Mouse (Mus musculus): Measurements from ENCODE around the gene Nfatc2. TPM values are rescaled to one million over a fixed set of nuclear protein-coding genes. Genes with fewer than 3 reads are reported as not detected.

Gene Nfatc2
- polyA plus RNA-seq, 1 experiment, result 13.3 TPM

DNA sequence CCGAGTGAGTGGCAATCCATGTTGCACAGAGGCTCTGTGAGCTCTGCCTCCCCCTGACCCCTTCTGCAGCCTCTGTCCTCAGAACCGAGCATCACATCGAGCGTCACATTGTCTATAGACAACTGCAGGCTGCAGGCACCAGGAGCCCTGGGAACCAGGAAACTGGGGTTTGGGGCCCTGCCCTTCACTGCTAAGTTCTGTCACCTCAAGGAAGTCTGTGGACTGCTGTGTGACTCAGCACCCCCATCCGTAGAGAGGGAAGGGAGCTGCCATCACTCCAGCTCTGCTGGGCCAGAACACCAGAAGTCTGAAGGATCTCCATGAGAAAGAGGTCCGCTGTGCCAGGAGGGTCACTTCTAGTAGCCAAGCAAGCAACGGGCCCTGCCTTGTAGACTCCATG is 84.7 kb downstream of the Nfatc2 start:
- WGBS, result 28% methylated on average over 7 of the region's 7 CpGs

DNA sequence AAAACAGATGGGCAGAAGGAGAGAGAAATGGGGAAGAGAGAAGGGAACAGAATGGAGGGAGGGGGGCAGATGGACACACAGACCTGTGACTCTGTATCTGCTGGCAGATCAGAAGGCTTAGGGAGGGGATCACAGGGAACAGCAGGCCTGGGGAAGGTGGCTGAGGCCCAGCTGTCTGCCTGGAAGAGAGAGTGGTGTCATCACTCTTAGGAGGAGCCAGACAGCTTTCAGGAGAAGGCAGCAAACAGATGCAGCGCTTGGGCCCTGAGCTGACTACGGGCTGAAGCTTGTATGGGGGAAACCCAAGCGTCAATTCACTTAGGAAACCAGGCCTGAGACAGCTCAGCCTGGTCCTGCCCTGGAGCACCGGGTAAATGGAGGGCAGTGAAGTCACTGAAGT is 86.0 kb downstream of the Nfatc2 start:
- DNase-seq, result no peak
- Histone ChIP-seq H3K4me3 (ENCODE audit: control insufficient read depth, insufficient read depth, low read length) (no peak overlapping the region), H3K36me3 (ENCODE audit: control insufficient read depth, insufficient read depth, low read length) (no peaks in the 10 kb centered on the region), H3K27ac (ENCODE audit: control insufficient read depth, insufficient read depth, low read length) (no peak overlapping the region), H3K27me3 (ENCODE audit: control insufficient read depth, insufficient read depth, low read length) (no peaks in the 10 kb centered on the region), H3K4me1 (replicated peaks; ENCODE audit: control insufficient read depth, insufficient read depth, low read length) (peaks cover 16% of the 10 kb centered on the region)
- 74% methylated on average over 4 of the region's 4 CpGs for WGBS
- TF ChIP-seq POLR2A (IDR thresholded peaks at IDR 0.05; ENCODE audit: control insufficient read depth, extremely low read depth, insufficient read depth, low read length, poor library complexity) (no peak), CTCF (IDR thresholded peaks at IDR 0.05; ENCODE audit: borderline replicate concordance, control insufficient read depth, extremely low read depth, insufficient read depth, low read length, poor library complexity) (no peak)

More for the DNA sequence above, 84.7 kb downstream of the Nfatc2 start:
- Histone ChIP-seq H3K4me3 (ENCODE audit: control insufficient read depth, insufficient read depth, low read length) (no peak overlapping the region), H3K36me3 (ENCODE audit: control insufficient read depth, insufficient read depth, low read length) (no peaks in the 10 kb centered on the region), H3K27me3 (ENCODE audit: control insufficient read depth, insufficient read depth, low read length) (no peaks in the 10 kb centered on the region), H3K4me1 (replicated peaks; ENCODE audit: control insufficient read depth, insufficient read depth, low read length) (peaks cover 16% of the 10 kb centered on the region), H3K27ac (ENCODE audit: control insufficient read depth, insufficient read depth, low read length) (no peak overlapping the region)
- TF ChIP-seq POLR2A (IDR thresholded peaks at IDR 0.05; ENCODE audit: control insufficient read depth, extremely low read depth, insufficient read depth, low read length, poor library complexity) (no peak), CTCF (IDR thresholded peaks at IDR 0.05; ENCODE audit: borderline replicate concordance, control insufficient read depth, extremely low read depth, insufficient read depth, low read length, poor library complexity) (no peak)
- DNase-seq, result no peak

DNA sequence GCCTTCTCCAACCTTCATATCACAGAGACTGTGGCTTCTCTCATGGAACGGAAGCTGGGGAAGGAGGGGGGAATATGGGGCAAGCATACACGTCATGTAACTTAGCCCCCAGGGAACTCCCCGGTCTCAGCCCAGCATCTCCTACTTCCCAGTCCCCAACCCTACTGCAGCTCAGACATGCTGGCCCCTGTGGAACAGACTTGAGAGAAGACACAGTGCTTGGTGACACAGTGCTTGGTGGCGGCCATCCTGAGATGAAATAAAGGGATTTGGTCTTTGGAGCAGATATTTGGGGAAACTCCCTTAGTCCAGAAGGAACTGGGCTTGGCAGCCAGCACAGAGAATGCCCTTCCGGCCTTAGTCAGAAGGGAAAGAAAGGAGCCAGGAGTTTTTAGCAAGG is 87.3 kb downstream of the Nfatc2 start:
- Histone ChIP-seq H3K4me1 (replicated peaks; ENCODE audit: control insufficient read depth, insufficient read depth, low read length) (peaks cover 16% of the 10 kb centered on the region), H3K27me3 (ENCODE audit: control insufficient read depth, insufficient read depth, low read length) (no peaks in the 10 kb centered on the region), H3K27ac (ENCODE audit: control insufficient read depth, insufficient read depth, low read length) (no peak overlapping the region), H3K4me3 (ENCODE audit: control insufficient read depth, insufficient read depth, low read length) (no peak overlapping the region), H3K36me3 (ENCODE audit: control insufficient read depth, insufficient read depth, low read length) (no peaks in the 10 kb centered on the region)
- 90% methylated on average over 5 of the region's 5 CpGs for WGBS
- TF ChIP-seq POLR2A (IDR thresholded peaks at IDR 0.05; ENCODE audit: control insufficient read depth, extremely low read depth, insufficient read depth, low read length, poor library complexity) (no peak), CTCF (IDR thresholded peaks at IDR 0.05; ENCODE audit: borderline replicate concordance, control insufficient read depth, extremely low read depth, insufficient read depth, low read length, poor library complexity) (no peak)
- no peak for DNase-seq

DNA sequence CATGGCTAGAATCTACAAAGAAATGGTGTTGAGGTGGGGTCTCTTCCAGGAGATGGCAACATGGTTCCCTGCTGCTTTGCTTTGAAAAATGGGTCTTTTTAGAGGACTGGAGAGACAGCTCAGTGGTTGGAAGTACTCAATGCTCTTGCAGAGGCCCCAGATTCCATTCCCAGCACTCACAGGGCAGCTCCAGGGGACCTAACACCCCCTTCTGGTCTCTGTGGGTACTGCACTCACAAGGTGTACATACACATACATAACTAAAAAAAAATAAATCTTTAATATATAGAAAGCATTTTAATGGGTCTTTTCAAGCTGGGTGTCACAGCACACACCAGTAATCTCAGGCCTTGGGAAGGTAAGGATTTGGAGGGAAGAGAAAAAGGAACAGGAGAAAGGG is 89.9 kb downstream of the Nfatc2 start:
- no peak for TF ChIP-seq POLR2A (IDR thresholded peaks at IDR 0.05; ENCODE audit: control insufficient read depth, extremely low read depth, insufficient read depth, low read length, poor library complexity)
- no peak for TF ChIP-seq CTCF (IDR thresholded peaks at IDR 0.05; ENCODE audit: borderline replicate concordance, control insufficient read depth, extremely low read depth, insufficient read depth, low read length, poor library complexity)

DNA sequence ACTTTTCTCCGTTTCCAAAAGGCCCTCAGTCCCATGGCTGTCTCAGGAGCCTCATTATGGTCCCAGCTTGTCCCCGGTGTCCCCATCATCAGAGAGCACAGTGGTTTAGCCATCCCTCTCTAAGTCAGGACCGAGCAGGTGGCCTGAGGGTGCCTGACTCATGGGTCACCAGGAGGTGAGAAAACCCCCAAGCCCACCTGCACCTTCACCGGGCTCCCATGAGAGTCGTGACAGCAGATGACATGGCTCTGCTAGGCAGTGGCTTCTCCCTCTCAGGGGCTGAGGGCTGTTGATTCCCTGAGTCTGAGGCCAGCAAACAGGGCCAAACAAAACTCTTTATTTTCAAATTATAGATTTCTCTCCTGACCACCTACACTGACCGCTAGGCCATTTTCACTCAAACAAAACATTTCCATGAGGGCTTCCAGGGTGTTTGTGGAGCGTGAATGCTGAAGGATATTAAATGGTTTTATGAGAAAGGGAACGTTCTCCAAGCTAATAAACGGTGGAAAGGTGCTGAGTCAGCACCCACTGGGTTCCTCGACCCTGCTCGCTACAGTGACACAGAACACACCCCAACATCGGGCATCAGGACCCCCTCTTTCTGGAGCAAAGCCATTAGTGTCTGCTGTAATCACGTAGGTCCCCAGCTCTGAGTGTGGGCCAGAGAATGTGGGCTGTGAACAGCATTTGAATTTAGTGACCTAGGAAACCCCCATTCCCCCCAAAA is 92.8 kb downstream of the Nfatc2 start:
- H3K4me1 ChIP-seq (replicated peaks; ENCODE audit: control insufficient read depth, insufficient read depth, low read length), result no peaks in the 10 kb centered on the region
- H3K27ac ChIP-seq (ENCODE audit: control insufficient read depth, insufficient read depth, low read length), result no peak overlapping the region
- H3K27me3 ChIP-seq (ENCODE audit: control insufficient read depth, insufficient read depth, low read length), result no peaks in the 10 kb centered on the region
- H3K4me3 ChIP-seq (ENCODE audit: control insufficient read depth, insufficient read depth, low read length), result no peak overlapping the region
- WGBS, result 94% methylated on average over 13 of the region's 13 CpGs
- no peaks in the 10 kb centered on the region for H3K36me3 ChIP-seq (ENCODE audit: control insufficient read depth, insufficient read depth, low read length)
- no peak for TF ChIP-seq POLR2A (IDR thresholded peaks at IDR 0.05; ENCODE audit: control insufficient read depth, extremely low read depth, insufficient read depth, low read length, poor library complexity)
- no peak for TF ChIP-seq CTCF (IDR thresholded peaks at IDR 0.05; ENCODE audit: borderline replicate concordance, control insufficient read depth, extremely low read depth, insufficient read depth, low read length, poor library complexity)
- no peak for DNase-seq

More for the DNA sequence above, 89.9 kb downstream of the Nfatc2 start:
- DNase-seq, result no peak
- H3K4me3 ChIP-seq (ENCODE audit: control insufficient read depth, insufficient read depth, low read length), result no peak overlapping the region
- H3K27me3 ChIP-seq (ENCODE audit: control insufficient read depth, insufficient read depth, low read length), result no peaks in the 10 kb centered on the region
- H3K27ac ChIP-seq (ENCODE audit: control insufficient read depth, insufficient read depth, low read length), result no peak overlapping the region
- H3K4me1 ChIP-seq (replicated peaks; ENCODE audit: control insufficient read depth, insufficient read depth, low read length), result peaks cover 11% of the 10 kb centered on the region
- H3K36me3 ChIP-seq (ENCODE audit: control insufficient read depth, insufficient read depth, low read length), result no peaks in the 10 kb centered on the region

DNA sequence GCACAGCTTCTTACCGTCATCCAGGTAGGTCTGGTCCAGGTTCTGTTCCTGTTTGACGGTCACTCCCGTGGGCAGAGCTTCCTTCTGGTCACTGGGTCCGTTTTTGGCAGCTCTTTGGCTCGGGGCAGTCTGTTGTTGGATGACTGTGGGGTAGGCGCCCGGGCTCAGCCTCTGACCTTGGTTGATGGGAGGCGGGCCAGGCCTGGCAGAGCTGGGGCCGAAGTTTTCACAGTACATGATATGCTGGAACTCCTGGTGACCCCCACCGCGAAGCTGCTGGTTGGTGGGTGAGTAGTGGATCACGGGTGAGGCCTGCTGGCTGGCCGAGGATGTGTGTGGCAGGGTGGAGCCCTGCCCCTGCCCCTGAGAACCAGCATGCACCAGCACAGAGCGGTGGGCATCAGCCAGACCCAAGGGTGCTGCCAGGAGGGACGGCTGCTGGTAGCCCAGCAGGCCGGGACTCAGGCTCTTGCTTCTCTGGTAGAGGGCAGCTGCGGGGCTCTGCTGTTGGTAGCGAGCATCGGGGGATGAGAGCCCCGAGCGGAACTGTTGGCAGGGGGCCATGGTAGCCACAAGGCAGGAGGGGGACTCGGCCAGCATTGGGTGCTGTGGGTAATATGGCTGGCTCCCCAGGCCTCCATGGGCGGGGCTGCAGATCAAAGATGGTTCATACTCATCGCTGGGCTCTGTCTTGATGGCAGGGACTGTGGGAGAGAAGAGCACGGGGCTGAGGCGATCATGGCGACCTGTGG is 96.8 kb downstream of the Nfatc2 start:
- no peaks in the 10 kb centered on the region for H3K36me3 ChIP-seq (ENCODE audit: control insufficient read depth, insufficient read depth, low read length)
- 66% methylated on average over 27 of the region's 27 CpGs for WGBS
- no peak overlapping the region for H3K27ac ChIP-seq (ENCODE audit: control insufficient read depth, insufficient read depth, low read length)
- H3K27me3 ChIP-seq (ENCODE audit: control insufficient read depth, insufficient read depth, low read length), result no peaks in the 10 kb centered on the region
- TF ChIP-seq CTCF (IDR thresholded peaks at IDR 0.05; ENCODE audit: borderline replicate concordance, control insufficient read depth, extremely low read depth, insufficient read depth, low read length, poor library complexity) (no peak), POLR2A (IDR thresholded peaks at IDR 0.05; ENCODE audit: control insufficient read depth, extremely low read depth, insufficient read depth, low read length, poor library complexity) (no peak)
- no peak overlapping the region for H3K4me3 ChIP-seq (ENCODE audit: control insufficient read depth, insufficient read depth, low read length)
- H3K4me1 ChIP-seq (replicated peaks; ENCODE audit: control insufficient read depth, insufficient read depth, low read length), result peaks cover 5% of the 10 kb centered on the region
- DNase-seq, result no peak
